Mouse (Mus musculus) gastrocnemius, postnatal 14 days (tissue): ENCODE data around the gene Vmn2r66. TPM values are rescaled to one million over a fixed set of nuclear protein-coding genes. Genes with fewer than 3 reads are reported as not detected.

Source experiments
- DNase-seq: peaks from one replicate; pipeline ENCODE4 v3.0.0; 2021; ENCODE audit warnings: mixed read lengths
- intact Hi-C: fragments of 180-260 bp; cut with DNase I; formaldehyde crosslinking; loops from one replicate; pipeline ENCODE4 v1.15.1; 2025; ENCODE audit warnings: low total_unique reads
- long read RNA-seq, 2 experiments: library from polyadenylated mRNA; stranded (forward); transcript quantifications; one replicate each; pipeline ENCODE4 v2.0.0; 2021
- total RNA-seq, 2 experiments: library from RNA; stranded (reverse); gene quantifications; 2 replicates each; pipeline ENCODE4 v1.2.3; 2021

Vmn2r66 gene
- total RNA-seq: not detected
- long read RNA-seq, experiment 1: 0 reads
- long read RNA-seq, experiment 2: 0 reads

- intact Hi-C loops: no loop called here
- DNase-seq: no peak
These were observed at the start of gene Vmn2r66 for GRCm38 (mm10) chr7:85012168-85012567. Gene Vmn2r66 (minus strand): TSS chr7:85012268.

DNA sequence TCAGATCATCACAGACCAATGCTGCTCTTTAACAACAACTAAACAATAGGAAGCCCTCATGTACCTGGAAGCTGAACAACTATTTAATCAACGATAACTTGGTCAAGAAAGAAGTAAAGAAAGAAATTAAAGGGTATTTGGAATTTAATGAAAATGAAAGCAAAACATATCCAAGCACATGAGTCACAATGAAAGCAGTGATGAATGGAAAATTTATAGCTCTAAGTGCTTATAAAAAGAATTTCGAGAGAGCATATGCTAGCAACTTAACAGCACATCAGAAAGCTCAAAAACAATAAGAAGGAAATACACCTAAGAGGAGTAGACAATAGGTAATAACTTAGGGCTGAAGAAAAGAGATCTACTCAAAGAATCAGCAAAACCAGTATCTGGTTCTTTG is 15.4 kb downstream of the Vmn2r66 start:
- intact Hi-C loops: no loop called here

GRCm38 (mm10) chr7:84964015-84964414 is 48.1 kb downstream of the Vmn2r66 start, which contains the start of gene Vmn2r65:
Gene Vmn2r65 (minus strand): TSS chr7:84964115.
- intact Hi-C loops: no loop called here
- DNase-seq: no peak

More for the DNA sequence above, 15.4 kb downstream of the Vmn2r66 start:
- no peak for DNase-seq

Other genes starting within 250 kb of the Vmn2r66 start
- not detected for gene Olfr291, start 158.7 kb downstream of the Vmn2r66 start, total RNA-seq
- gene Vmn2r65, start 48.2 kb downstream of the Vmn2r66 start, total RNA-seq: not detected
- not detected for gene Vmn2r67, start 143.7 kb upstream of the Vmn2r66 start, total RNA-seq
- not detected for gene Vmn2r68, start 225.5 kb upstream of the Vmn2r66 start, total RNA-seq